Mouse (Mus musculus): ENCODE data around the gene Snx30.

Gene Snx30

GRCm38 (mm10) chr4:59868086-59868485, 62.4 kb downstream of the Snx30 start:
- intact Hi-C loops (cut with DNase I): no loop called here

- intact Hi-C loops (cut with DNase I): loop anchor here (2.0 to 5.0 kb wide), 2 partner anchors 83 to 252 kb away; no protein-coding TSS in a partner anchor
These were observed 63.9 kb downstream of the Snx30 start for GRCm38 (mm10) chr4:59869488-59870057.

GRCm38 (mm10) chr4:59870433-59870832, 64.8 kb downstream of the Snx30 start:
- intact Hi-C loops (cut with DNase I): loop anchor here (2.0 to 5.0 kb wide), 2 partner anchors 84 to 253 kb away; no protein-coding TSS in a partner anchor

GRCm38 (mm10) chr4:59870859-59871591, 65.4 kb downstream of the Snx30 start:
- intact Hi-C loops (cut with DNase I): loop anchor here (2.0 to 5.0 kb wide), 2 partner anchors 84 to 254 kb away; no protein-coding TSS in a partner anchor

GRCm38 (mm10) chr4:59873240-59873639, 67.6 kb downstream of the Snx30 start:
- intact Hi-C loops (cut with DNase I): loop anchor here (5.0 kb wide), 1 partner anchor 256 kb away; no protein-coding TSS in a partner anchor

- intact Hi-C loops (cut with DNase I): loop anchor here (5.0 kb wide), 1 partner anchor 257 kb away; no protein-coding TSS in a partner anchor
These were observed 68.2 kb downstream of the Snx30 start for GRCm38 (mm10) chr4:59873830-59874229.

- intact Hi-C loops (cut with DNase I): no loop called here
These were observed 70.9 kb downstream of the Snx30 start for GRCm38 (mm10) chr4:59876570-59876969.

GRCm38 (mm10) chr4:59877025-59877424, 71.4 kb downstream of the Snx30 start:
- intact Hi-C loops (cut with DNase I): no loop called here

GRCm38 (mm10) chr4:59878595-59878994, 73.0 kb downstream of the Snx30 start:
- intact Hi-C loops (cut with DNase I): no loop called here

GRCm38 (mm10) chr4:59879444-59879843, 73.8 kb downstream of the Snx30 start:
- intact Hi-C loops (cut with DNase I): no loop called here

- intact Hi-C loops (cut with DNase I): no loop called here
These were observed 75.1 kb downstream of the Snx30 start for GRCm38 (mm10) chr4:59880725-59881124.

- intact Hi-C loops (cut with DNase I): no loop called here
These were observed 75.6 kb downstream of the Snx30 start for GRCm38 (mm10) chr4:59881210-59881609.

- intact Hi-C loops (cut with DNase I): no loop called here
These were observed 78.6 kb downstream of the Snx30 start for GRCm38 (mm10) chr4:59884136-59884696.

- intact Hi-C loops (cut with DNase I): no loop called here
These were observed 80.6 kb downstream of the Snx30 start for GRCm38 (mm10) chr4:59886281-59886680.

- intact Hi-C loops (cut with DNase I): no loop called here
These were observed 81.4 kb downstream of the Snx30 start for GRCm38 (mm10) chr4:59887011-59887410.

- intact Hi-C loops (cut with DNase I): no loop called here
These were observed 82.4 kb downstream of the Snx30 start for GRCm38 (mm10) chr4:59888014-59888413.

- intact Hi-C loops (cut with DNase I): no loop called here
These were observed 84.5 kb downstream of the Snx30 start for GRCm38 (mm10) chr4:59890086-59890600.

- intact Hi-C loops (cut with DNase I): no loop called here
These were observed 86.2 kb downstream of the Snx30 start for GRCm38 (mm10) chr4:59891723-59892416.

- intact Hi-C loops (cut with DNase I): no loop called here
These were observed 87.1 kb downstream of the Snx30 start for GRCm38 (mm10) chr4:59892731-59893130.

- intact Hi-C loops (cut with DNase I): no loop called here
These were observed 88.8 kb downstream of the Snx30 start for GRCm38 (mm10) chr4:59894415-59894814.

- intact Hi-C loops (cut with DNase I): no loop called here
These were observed 89.4 kb downstream of the Snx30 start for GRCm38 (mm10) chr4:59894977-59895575.

All from adrenal gland (tissue).